Mouse (Mus musculus): ENCODE data around the gene Gm21836. TPM values are rescaled to one million over a fixed set of nuclear protein-coding genes. Genes with fewer than 3 reads are reported as not detected.
"Not testable (repeated sequence)": the region's sequence is repeated elsewhere in the genome, so short reads cannot be mapped to it uniquely, and the experiment has no call there.

Gene Gm21836
- not detected in 2 replicates for polyA plus RNA-seq (2014; fragmentation: Nextera tagmentation; extraction: Ambion mirVana)

- H3K9ac ChIP-seq (ENCODE audit: low read length); H3K4me3 ChIP-seq (ENCODE audit: low read depth, low read length); H3K36me3 ChIP-seq (ENCODE audit: control insufficient read depth, insufficient read depth, low read length); H3K27me3 ChIP-seq (ENCODE audit: control insufficient read depth, insufficient read depth, low read length); DNase-seq (ENCODE audit: low spot score); ATAC-seq (replicated peaks; ENCODE audit: low FRiP score); H3K4me1 ChIP-seq (replicated peaks; ENCODE audit: control insufficient read depth, insufficient read depth, low read length); H3K27ac ChIP-seq (ENCODE audit: low read depth, low read length); H3K4me2 ChIP-seq (ENCODE audit: low read depth, low read length, severe bottlenecking); H3K9me3 ChIP-seq (ENCODE audit: control insufficient read depth, low read length): not testable (repeated sequence)
- 87% methylated on average over 2 of the region's 2 CpGs for WGBS
Measured at GRCm38 (mm10) chr9:124493693-124494092, at the start of gene Gm21836. Gene Gm21836, minus strand, starts transcription at chr9:124493793.

GRCm38 (mm10) chr9:124480361-124480980 lies 13.1 kb downstream of the Gm21836 start:
- ATAC-seq (replicated peaks; ENCODE audit: low FRiP score); H3K9ac ChIP-seq (ENCODE audit: low read length); H3K27me3 ChIP-seq (ENCODE audit: control insufficient read depth, insufficient read depth, low read length); H3K27ac ChIP-seq (ENCODE audit: low read depth, low read length); H3K9me3 ChIP-seq (ENCODE audit: control insufficient read depth, low read length); DNase-seq (ENCODE audit: low spot score); H3K4me2 ChIP-seq (ENCODE audit: low read depth, low read length, severe bottlenecking); H3K4me3 ChIP-seq (ENCODE audit: low read depth, low read length); H3K4me1 ChIP-seq (replicated peaks; ENCODE audit: control insufficient read depth, insufficient read depth, low read length): not testable (repeated sequence)
- peaks cover 12% of the 10 kb centered on the region for H3K36me3 ChIP-seq (ENCODE audit: control insufficient read depth, insufficient read depth, low read length)
- WGBS = 68% methylated on average over 13 of the region's 15 CpGs

DNA sequence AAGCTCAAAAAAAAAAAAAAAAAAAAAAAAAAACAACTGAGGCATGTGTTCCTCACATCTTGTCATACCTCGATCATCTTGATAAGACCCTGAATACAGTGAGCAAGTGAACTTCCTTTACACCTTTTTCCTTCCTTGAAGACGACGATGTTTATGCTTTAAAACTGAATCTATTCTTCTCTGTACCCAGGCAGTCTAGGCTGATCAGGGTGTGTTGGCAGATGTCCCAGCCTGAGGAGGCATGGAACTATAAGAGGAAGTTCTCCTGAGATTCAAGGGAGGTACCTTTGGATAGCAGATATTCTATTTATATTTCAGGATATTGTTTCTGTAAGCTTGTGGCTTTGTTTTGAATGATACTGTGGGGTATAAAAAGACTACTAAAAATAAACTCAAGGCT lies 15.5 kb downstream of the Gm21836 start:
- peaks cover 13% of the 10 kb centered on the region for H3K36me3 ChIP-seq (ENCODE audit: control insufficient read depth, insufficient read depth, low read length)
- H3K4me1 ChIP-seq (replicated peaks; ENCODE audit: control insufficient read depth, insufficient read depth, low read length) = no peaks in the 10 kb centered on the region
- H3K27ac ChIP-seq (ENCODE audit: low read depth, low read length) = no peak overlapping the region
- no peak for ATAC-seq (replicated peaks; ENCODE audit: low FRiP score)
- no peak for DNase-seq (ENCODE audit: low spot score)
- no peaks in the 10 kb centered on the region for H3K27me3 ChIP-seq (ENCODE audit: control insufficient read depth, insufficient read depth, low read length)
- no peak overlapping the region for H3K9ac ChIP-seq (ENCODE audit: low read length)
- no peaks in the 10 kb centered on the region; the same call in 1 of the 2 replicates for H3K9me3 ChIP-seq (ENCODE audit: control insufficient read depth, low read length)
- 92% methylated on average over 3 of the region's 3 CpGs for WGBS
- H3K4me3 ChIP-seq (ENCODE audit: low read depth, low read length) = no peak overlapping the region
- no peak overlapping the region for H3K4me2 ChIP-seq (ENCODE audit: low read depth, low read length, severe bottlenecking)

DNA sequence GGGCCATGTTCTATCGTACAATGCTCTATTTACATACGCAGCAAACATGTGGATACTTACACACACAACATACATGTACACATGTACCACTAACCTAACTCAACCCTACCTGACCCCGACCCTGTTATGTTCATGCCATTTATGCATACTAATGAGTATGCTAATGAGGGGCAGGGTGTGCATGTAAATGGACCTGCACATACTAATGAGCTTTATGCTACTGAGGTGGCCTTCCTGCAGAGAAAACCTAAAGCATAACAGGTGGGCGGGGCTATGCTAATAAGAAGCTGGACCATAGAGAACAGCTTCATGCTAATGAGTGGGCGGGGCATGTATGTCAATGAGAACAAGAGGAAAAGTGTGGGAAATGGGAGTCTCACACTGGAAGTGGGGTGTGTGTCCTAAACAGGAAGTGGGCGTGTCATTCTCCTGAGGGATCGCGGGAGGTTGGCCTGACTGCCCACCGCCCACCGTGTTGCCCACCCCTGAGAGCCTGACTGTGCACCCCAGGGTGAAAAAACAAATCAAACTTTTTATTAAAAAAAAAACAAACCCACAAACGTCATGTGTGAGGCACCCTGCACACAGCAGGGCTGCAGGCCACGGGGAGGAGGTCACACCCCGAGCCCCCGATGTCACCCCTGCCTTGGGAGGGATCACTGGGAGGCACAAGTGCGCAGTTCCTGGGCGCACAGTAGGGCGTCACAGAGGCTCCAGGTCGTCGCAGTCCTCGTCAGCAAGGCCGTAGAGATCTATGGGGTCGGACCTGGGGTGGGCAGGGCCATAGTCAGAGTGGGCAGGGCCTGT lies 17.3 kb downstream of the Gm21836 start, which contains the start of gene Ppp2r3d:
Ppp2r3d (minus strand) TSS at position 803 of the 807 bp plus-strand sequence.
- Histone ChIP-seq H3K9ac (ENCODE audit: low read length) (no peak within 1 kb of the TSS), H3K27me3 (ENCODE audit: control insufficient read depth, insufficient read depth, low read length) (no peaks in the 10 kb centered on the region), H3K27ac (ENCODE audit: low read depth, low read length) (no peak within 1 kb of the TSS), H3K4me3 (ENCODE audit: low read depth, low read length) (no peak within 1 kb of the TSS), H3K9me3 (ENCODE audit: control insufficient read depth, low read length) (no peaks in the 10 kb centered on the region; the same call in 1 of the 2 replicates), H3K4me2 (ENCODE audit: low read depth, low read length, severe bottlenecking) (no peak within 1 kb of the TSS; the same call in 1 of the 2 replicates), H3K4me1 (replicated peaks; ENCODE audit: control insufficient read depth, insufficient read depth, low read length) (no peaks in the 10 kb centered on the region), H3K36me3 (ENCODE audit: control insufficient read depth, insufficient read depth, low read length) (peaks cover 13% of the 10 kb centered on the region)
- DNase-seq (ENCODE audit: low spot score) (peak; percentile 59), ATAC-seq (replicated peaks; ENCODE audit: low FRiP score) (peak; percentile 71)
- 96% methylated on average over 22 of the region's 22 CpGs for whole genome bisulfite sequencing

DNA sequence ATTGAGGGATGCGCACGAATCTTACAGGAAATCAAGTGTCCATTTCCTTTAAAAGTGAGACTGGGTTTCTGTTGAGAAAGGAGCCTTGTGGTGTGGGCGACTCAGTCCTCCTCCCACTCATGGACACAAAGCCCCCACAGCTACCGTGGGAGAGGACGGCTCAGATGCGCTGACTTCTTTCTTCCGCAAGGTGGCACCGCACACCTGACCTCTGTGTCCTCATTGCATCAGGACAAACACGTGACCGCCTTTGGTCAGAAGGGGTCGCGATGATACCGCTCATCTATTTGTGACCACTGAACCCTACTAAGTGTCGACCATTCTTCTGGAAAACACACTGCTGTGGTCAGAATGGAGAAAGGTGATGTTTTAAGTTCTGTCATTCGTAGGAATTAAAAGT lies 17.9 kb downstream of the Gm21836 start:
- Histone ChIP-seq H3K9me3 (ENCODE audit: control insufficient read depth, low read length) (no peaks in the 10 kb centered on the region; the same call in 1 of the 2 replicates), H3K4me1 (replicated peaks; ENCODE audit: control insufficient read depth, insufficient read depth, low read length) (no peaks in the 10 kb centered on the region), H3K36me3 (ENCODE audit: control insufficient read depth, insufficient read depth, low read length) (peaks cover 13% of the 10 kb centered on the region), H3K4me3 (ENCODE audit: low read depth, low read length) (no peak overlapping the region), H3K27me3 (ENCODE audit: control insufficient read depth, insufficient read depth, low read length) (no peaks in the 10 kb centered on the region), H3K27ac (ENCODE audit: low read depth, low read length) (no peak overlapping the region), H3K4me2 (ENCODE audit: low read depth, low read length, severe bottlenecking) (no peak overlapping the region), H3K9ac (ENCODE audit: low read length) (no peak overlapping the region)
- DNase-seq (ENCODE audit: low spot score) (no peak), ATAC-seq (replicated peaks; ENCODE audit: low FRiP score) (peak; percentile 46; the same call in 1 of the 2 replicates)
- WGBS = 90% methylated on average over 15 of the region's 15 CpGs

GRCm38 (mm10) chr9:124456572-124456971 lies 37.0 kb downstream of the Gm21836 start:
- Histone ChIP-seq H3K36me3 (ENCODE audit: control insufficient read depth, insufficient read depth, low read length) (no peaks in the 10 kb centered on the region), H3K4me2 (ENCODE audit: low read depth, low read length, severe bottlenecking) (no peak overlapping the region), H3K4me1 (replicated peaks; ENCODE audit: control insufficient read depth, insufficient read depth, low read length) (no peaks in the 10 kb centered on the region), H3K9me3 (ENCODE audit: control insufficient read depth, low read length) (no peaks in the 10 kb centered on the region), H3K27me3 (ENCODE audit: control insufficient read depth, insufficient read depth, low read length) (no peaks in the 10 kb centered on the region), H3K9ac (ENCODE audit: low read length) (no peak overlapping the region), H3K4me3 (ENCODE audit: low read depth, low read length) (no peak overlapping the region), H3K27ac (ENCODE audit: low read depth, low read length) (no peak overlapping the region)
- WGBS = 9% methylated on average over 1 of the region's 1 CpGs
- DNase-seq (ENCODE audit: low spot score) (peak; percentile 55), ATAC-seq (replicated peaks; ENCODE audit: low FRiP score) (0 out of 2 replicates have a peak, but pooled peaks have one; percentile 58)

Other genes starting within 250 kb of the Gm21836 start
- 6.9 and 9.4 TPM in 2 replicates for gene 2010315B03Rik, start 181.1 kb downstream of the Gm21836 start, polyA plus RNA-seq (2014; fragmentation: Nextera tagmentation; extraction: Ambion mirVana)
- 163 TPM in 2 replicates for gene Ppp2r3d, start 16.9 kb downstream of the Gm21836 start, polyA plus RNA-seq (2014; fragmentation: Nextera tagmentation; extraction: Ambion mirVana)